Mouse (Mus musculus): ENCODE results near the gene Olfr641.

The Olfr641 gene

GRCm38 (mm10) chr7:104035145-104035544 lies at the start of gene Olfr641:
Gene Olfr641, plus strand, starts transcription at chr7:104035445.
- DNase-seq (ENCODE audit: extremely low read depth, low read depth, low spot score), result no peak

- DNase-seq (ENCODE audit: extremely low read depth, low read depth, low spot score), result no peak
Observed at GRCm38 (mm10) chr7:103998446-103998845, 36.8 kb upstream of the Olfr641 start, which contains the start of gene Olfr638. Gene Olfr638, plus strand, starts transcription at chr7:103998746.

GRCm38 (mm10) chr7:103999124-103999523 lies 36.1 kb upstream of the Olfr641 start:
- no peak for DNase-seq (ENCODE audit: extremely low read depth, low read depth, low spot score)

- DNase-seq (ENCODE audit: extremely low read depth, low read depth, low spot score), result no peak
Observed at GRCm38 (mm10) chr7:104017203-104017602, 18.0 kb upstream of the Olfr641 start, which contains the start of gene Olfr639. Gene Olfr639, minus strand, starts transcription at chr7:104017303.

GRCm38 (mm10) chr7:104018953-104019352 lies 16.3 kb upstream of the Olfr641 start:
- DNase-seq (ENCODE audit: extremely low read depth, low read depth, low spot score), result no peak

GRCm38 (mm10) chr7:104021651-104022050 lies 13.6 kb upstream of the Olfr641 start:
- no peak for DNase-seq (ENCODE audit: extremely low read depth, low read depth, low spot score)

GRCm38 (mm10) chr7:104025473-104025872 lies 9.8 kb upstream of the Olfr641 start, which contains the start of gene Olfr640:
Gene Olfr640, minus strand, starts transcription at chr7:104025573.
- no peak for DNase-seq (ENCODE audit: extremely low read depth, low read depth, low spot score)

GRCm38 (mm10) chr7:104026978-104027377 lies 8.3 kb upstream of the Olfr641 start:
- no peak for DNase-seq (ENCODE audit: extremely low read depth, low read depth, low spot score)

- no peak for DNase-seq (ENCODE audit: extremely low read depth, low read depth, low spot score)
Observed at GRCm38 (mm10) chr7:104050745-104051144, 15.5 kb downstream of the Olfr641 start.

- no peak for DNase-seq (ENCODE audit: extremely low read depth, low read depth, low spot score)
Observed at GRCm38 (mm10) chr7:104052566-104052965, 17.3 kb downstream of the Olfr641 start, which contains the start of gene Olfr642. Gene Olfr642, minus strand, starts transcription at chr7:104052666.

- no peak for DNase-seq (ENCODE audit: extremely low read depth, low read depth, low spot score)
Observed at GRCm38 (mm10) chr7:104059215-104059614, 24.0 kb downstream of the Olfr641 start.

GRCm38 (mm10) chr7:104061345-104061744 lies 26.1 kb downstream of the Olfr641 start, which contains the start of gene 4930516K23Rik:
Gene 4930516K23Rik, minus strand, starts transcription at chr7:104061445.
- DNase-seq (ENCODE audit: extremely low read depth, low read depth, low spot score), result no peak

- DNase-seq (ENCODE audit: extremely low read depth, low read depth, low spot score), result no peak
Observed at GRCm38 (mm10) chr7:104071769-104072168, 36.5 kb downstream of the Olfr641 start, which contains the start of gene Olfr644. Gene Olfr644, minus strand, starts transcription at chr7:104071869.

- DNase-seq (ENCODE audit: extremely low read depth, low read depth, low spot score), result no peak
Observed at GRCm38 (mm10) chr7:104085365-104085764, 50.1 kb downstream of the Olfr641 start, which contains the start of gene Olfr645. Gene Olfr645, minus strand, starts transcription at chr7:104085465.

Measured in fat pad, adult 2 months (tissue).